Mouse (Mus musculus) midbrain, embryonic 12.5 days (tissue): Measurements from ENCODE around the gene Lca5l. TPM values are rescaled to one million over a fixed set of nuclear protein-coding genes. Genes with fewer than 3 reads are reported as not detected.

ENCODE experiments used
- ATAC-seq: fragments of 200-750 bp; cut with Nextera tagmentation; 2 replicates; pipeline ENCODE4 v1.8.0; 2017; ENCODE audit warnings: low read depth, moderate TSS enrichment, moderate library complexity; ENCODE audit not compliant: low FRiP score
- H3K27ac ChIP-seq: fragments of 300-500 bp; sonication (generic); replicated peaks from 2 replicates; pipeline ENCODE4 v1.5.1; 2016; ENCODE audit warnings: mild to moderate bottlenecking
- H3K27me3 ChIP-seq: fragments of 300-500 bp; sonication (generic); 2 replicates; pipeline ENCODE4 v1.6.1; 2016; ENCODE audit warnings: mild to moderate bottlenecking
- H3K36me3 ChIP-seq: fragments of 300-500 bp; sonication (generic); 2 replicates; pipeline ENCODE4 v1.6.1; 2016
- H3K4me1 ChIP-seq: fragments of 300-500 bp; sonication (generic); 2 replicates; pipeline ENCODE4 v1.6.1; 2016
- H3K4me2 ChIP-seq: fragments of 300-500 bp; sonication (generic); replicated peaks from 2 replicates; pipeline ENCODE4 v1.6.1; 2016; ENCODE audit warnings: mild to moderate bottlenecking, moderate library complexity
- H3K4me3 ChIP-seq: fragments of 300-500 bp; sonication (generic); 2 replicates; pipeline ENCODE4 v1.5.1; 2016; ENCODE audit warnings: mild to moderate bottlenecking
- H3K9ac ChIP-seq: fragments of 300-500 bp; sonication (generic); replicated peaks from 2 replicates; pipeline ENCODE4 v1.6.1; 2016; ENCODE audit warnings: mild to moderate bottlenecking, moderate library complexity
- H3K9me3 ChIP-seq: fragments of 300-500 bp; sonication (generic); 2 replicates; pipeline ENCODE4 v1.6.1; 2016; ENCODE audit warnings: mild to moderate bottlenecking
- WGBS: fragments of 180-500 bp; shearing (Covaris S2); methylation state at CpG from one replicate; pipeline ENCODE4 v1.1.7; 2016; 5-methylcytosine and 5-hydroxymethylcytosine counted together
- polyA plus RNA-seq: library from polyadenylated mRNA; unstranded; fragments of >200 nt; fragmentation: Nextera tagmentation; extraction: Ambion mirVana; gene quantifications from 2 replicates; pipeline ENCODE4 v1.2.1, GENCODE M21; 2016

The Lca5l gene
- polyA plus RNA-seq, 1 experiment from 2014 or later, result 1.6 TPM

- Histone ChIP-seq H3K36me3 (no peaks in the 10 kb centered on the region), H3K9ac (no peak overlapping the region), H3K4me2 (no peak overlapping the region), H3K27me3 (no peaks in the 10 kb centered on the region), H3K9me3 (no peaks in the 10 kb centered on the region; the same call in 1 of the 2 replicates), H3K27ac (no peak overlapping the region), H3K4me3 (no peak overlapping the region), H3K4me1 (no peaks in the 10 kb centered on the region)
- ATAC-seq, result no peak
- 90% methylated on average over 7 of the region's 7 CpGs for WGBS
Measured at GRCm38 (mm10) chr16:96210856-96211255, 18.8 kb upstream of the Lca5l start.

GRCm38 (mm10) chr16:96209789-96210188 is 17.7 kb upstream of the Lca5l start:
- Histone ChIP-seq H3K27me3 (no peaks in the 10 kb centered on the region), H3K9ac (no peak overlapping the region), H3K4me3 (no peak overlapping the region), H3K36me3 (no peaks in the 10 kb centered on the region), H3K27ac (no peak overlapping the region), H3K4me1 (no peaks in the 10 kb centered on the region), H3K9me3 (no peaks in the 10 kb centered on the region; the same call in 1 of the 2 replicates), H3K4me2 (no peak overlapping the region)
- WGBS, result 79% methylated on average over 10 of the region's 10 CpGs
- no peak for ATAC-seq

- no peaks in the 10 kb centered on the region for H3K9me3 ChIP-seq
- peaks cover 10% of the 10 kb centered on the region for H3K4me1 ChIP-seq
- H3K9ac ChIP-seq, result no peak overlapping the region
- no peak overlapping the region for H3K4me3 ChIP-seq
- H3K4me2 ChIP-seq, result no peak overlapping the region
- WGBS, result 82% methylated on average over 11 of the region's 11 CpGs
- H3K27ac ChIP-seq, result no peak overlapping the region
- no peaks in the 10 kb centered on the region; the same call in 1 of the 2 replicates for H3K27me3 ChIP-seq
- H3K36me3 ChIP-seq, result no peaks in the 10 kb centered on the region
- no peak for ATAC-seq
Measured at GRCm38 (mm10) chr16:96201485-96202232, 9.6 kb upstream of the Lca5l start.

GRCm38 (mm10) chr16:96200702-96201028 is 8.6 kb upstream of the Lca5l start:
- no peak overlapping the region for H3K27ac ChIP-seq
- no peaks in the 10 kb centered on the region for H3K9me3 ChIP-seq
- peaks cover 10% of the 10 kb centered on the region for H3K4me1 ChIP-seq
- no peaks in the 10 kb centered on the region; the same call in 1 of the 2 replicates for H3K27me3 ChIP-seq
- H3K4me3 ChIP-seq, result peak overlapping the region; percentile 29
- no peaks in the 10 kb centered on the region for H3K36me3 ChIP-seq
- no peak for ATAC-seq
- H3K4me2 ChIP-seq, result peak overlapping the region; percentile 58
- no peak overlapping the region; the same call in 1 of the 2 replicates for H3K9ac ChIP-seq
- 43% methylated on average over 9 of the region's 9 CpGs for WGBS

GRCm38 (mm10) chr16:96199913-96200701 is 8.0 kb upstream of the Lca5l start, which contains the start of gene Sh3bgr:
Gene Sh3bgr (plus strand): TSS chr16:96200450.
- no peaks in the 10 kb centered on the region for H3K36me3 ChIP-seq
- peaks cover 10% of the 10 kb centered on the region for H3K4me1 ChIP-seq
- peak; percentile 68 for ATAC-seq
- H3K9ac ChIP-seq, result no peak within 1 kb of the TSS; the same call in 1 of the 2 replicates
- no peak within 1 kb of the TSS for H3K27ac ChIP-seq
- no peaks in the 10 kb centered on the region for H3K9me3 ChIP-seq
- H3K4me3 ChIP-seq, result peak within 1 kb of the TSS; percentile 29
- no peaks in the 10 kb centered on the region; the same call in 1 of the 2 replicates for H3K27me3 ChIP-seq
- H3K4me2 ChIP-seq, result peak within 1 kb of the TSS; percentile 58
- WGBS, result 9% methylated on average over 20 of the region's 20 CpGs

DNA sequence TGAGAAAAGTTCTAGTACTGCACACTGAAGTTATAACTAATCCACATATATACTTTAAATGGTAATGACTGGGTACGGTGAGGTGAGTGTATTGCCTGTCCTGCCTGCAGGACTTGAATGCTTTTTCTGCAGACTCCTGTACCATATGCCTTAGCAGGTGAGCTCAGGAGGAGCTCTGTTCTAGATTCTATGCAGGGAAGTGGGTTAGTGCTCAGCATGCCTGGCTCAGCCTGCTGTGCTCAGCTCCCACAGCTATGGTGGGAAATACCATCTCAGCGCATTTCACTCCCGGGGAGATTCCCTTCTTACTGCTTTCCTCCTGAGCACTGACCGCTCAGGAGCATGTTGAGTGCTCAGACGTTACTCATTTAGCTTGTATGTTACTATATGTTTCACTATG is 4.5 kb downstream of the Lca5l start:
- H3K36me3 ChIP-seq, result no peaks in the 10 kb centered on the region; the same call in 1 of the 2 replicates
- no peak for ATAC-seq
- 90% methylated on average over 5 of the region's 5 CpGs for WGBS
- H3K27me3 ChIP-seq, result 0 out of 2 replicates have a peak, but pooled peaks cover 4% of the 10 kb centered on the region
- peaks cover 4% of the 10 kb centered on the region; the same call in 1 of the 2 replicates for H3K9me3 ChIP-seq
- H3K4me1 ChIP-seq, result peaks cover 6% of the 10 kb centered on the region; the same call in 1 of the 2 replicates
- H3K27ac ChIP-seq, result no peak overlapping the region
- H3K9ac ChIP-seq, result no peak overlapping the region
- no peak overlapping the region for H3K4me2 ChIP-seq
- H3K4me3 ChIP-seq, result no peak overlapping the region

DNA sequence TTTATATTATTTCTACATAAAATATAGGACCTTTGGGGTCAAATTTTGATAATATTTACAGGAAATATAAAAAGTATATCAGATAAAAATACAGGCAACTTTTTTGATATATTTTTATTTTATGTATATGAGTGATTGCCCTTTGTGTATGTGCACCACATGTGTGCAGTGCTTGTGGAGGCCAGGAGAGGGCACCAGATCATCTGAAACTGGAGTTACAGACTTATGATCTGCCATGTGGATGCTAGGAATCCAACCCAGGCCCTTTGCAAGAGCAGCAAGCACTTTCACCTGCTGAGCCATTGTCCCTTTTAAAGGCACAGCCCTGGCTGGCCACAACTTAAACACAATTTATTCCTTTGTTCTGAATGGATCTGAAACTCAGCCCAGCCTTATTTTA is 12.9 kb downstream of the Lca5l start:
- H3K4me2 ChIP-seq, result no peak overlapping the region
- 0 out of 2 replicates have a peak, but pooled peaks cover 2% of the 10 kb centered on the region for H3K9me3 ChIP-seq
- no peak for ATAC-seq
- H3K4me1 ChIP-seq, result peaks cover 5% of the 10 kb centered on the region
- no peak overlapping the region for H3K4me3 ChIP-seq
- no peak overlapping the region for H3K27ac ChIP-seq
- no peak overlapping the region for H3K9ac ChIP-seq
- H3K36me3 ChIP-seq, result no peaks in the 10 kb centered on the region
- H3K27me3 ChIP-seq, result no peaks in the 10 kb centered on the region

DNA sequence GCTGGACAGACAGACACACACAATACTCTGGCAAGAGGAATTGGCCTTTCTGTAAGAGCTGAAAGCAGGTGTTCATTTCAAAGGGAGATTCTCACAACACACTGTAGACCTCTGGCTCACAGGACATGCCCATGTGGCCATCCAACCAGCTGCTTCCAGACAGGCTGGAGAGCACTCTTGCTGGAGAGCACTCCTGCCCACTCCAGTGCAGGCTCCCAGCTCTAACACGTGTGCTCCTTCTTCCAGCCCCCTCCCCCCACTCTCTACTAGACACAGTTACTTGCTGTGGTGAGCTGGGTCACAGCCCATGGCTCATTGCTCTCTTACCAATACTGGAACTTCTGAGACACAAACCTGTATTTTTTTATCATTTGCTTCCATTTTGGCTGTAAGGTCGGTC is 16.7 kb downstream of the Lca5l start:
- H3K27me3 ChIP-seq, result no peaks in the 10 kb centered on the region
- no peak overlapping the region for H3K9ac ChIP-seq
- H3K9me3 ChIP-seq, result 0 out of 2 replicates have a peak, but pooled peaks cover 2% of the 10 kb centered on the region
- H3K36me3 ChIP-seq, result no peaks in the 10 kb centered on the region
- peaks cover 5% of the 10 kb centered on the region for H3K4me1 ChIP-seq
- 43% methylated on average over 2 of the region's 2 CpGs for WGBS
- no peak overlapping the region for H3K27ac ChIP-seq
- H3K4me2 ChIP-seq, result no peak overlapping the region
- ATAC-seq, result no peak
- no peak overlapping the region for H3K4me3 ChIP-seq

DNA sequence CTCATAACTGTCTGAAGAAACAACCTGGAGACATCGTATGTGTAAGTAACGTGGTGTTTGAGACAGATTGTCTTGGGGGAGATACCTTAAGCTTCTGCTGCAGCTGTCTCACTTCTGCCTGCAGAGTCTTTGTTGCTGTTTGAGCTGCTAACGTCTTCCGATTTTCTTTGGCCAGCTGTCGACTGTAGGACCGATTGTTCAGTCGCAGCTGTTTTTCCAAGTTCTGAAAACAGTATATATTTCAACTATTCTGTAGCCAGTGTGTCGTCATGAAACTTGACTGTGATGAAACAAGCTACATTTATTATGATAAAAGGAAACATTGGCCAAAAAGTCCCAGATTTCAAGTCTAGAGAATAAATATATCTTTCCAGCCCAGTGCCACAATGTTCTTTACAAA is 18.4 kb downstream of the Lca5l start:
- no peaks in the 10 kb centered on the region for H3K27me3 ChIP-seq
- H3K36me3 ChIP-seq, result no peaks in the 10 kb centered on the region
- H3K9ac ChIP-seq, result no peak overlapping the region
- no peak overlapping the region for H3K4me2 ChIP-seq
- WGBS, result 81% methylated on average over 8 of the region's 8 CpGs
- H3K27ac ChIP-seq, result no peak overlapping the region
- no peak for ATAC-seq
- no peaks in the 10 kb centered on the region for H3K9me3 ChIP-seq
- H3K4me3 ChIP-seq, result no peak overlapping the region
- peaks cover 5% of the 10 kb centered on the region for H3K4me1 ChIP-seq

- Histone ChIP-seq H3K27ac (no peak overlapping the region), H3K4me1 (no peaks in the 10 kb centered on the region), H3K4me3 (no peak overlapping the region), H3K4me2 (no peak overlapping the region), H3K27me3 (no peaks in the 10 kb centered on the region), H3K9ac (no peak overlapping the region), H3K9me3 (no peaks in the 10 kb centered on the region), H3K36me3 (no peaks in the 10 kb centered on the region)
- 89% methylated on average over 4 of the region's 4 CpGs for WGBS
- no peak for ATAC-seq
Measured at GRCm38 (mm10) chr16:96168837-96169236, 23.2 kb downstream of the Lca5l start.

DNA sequence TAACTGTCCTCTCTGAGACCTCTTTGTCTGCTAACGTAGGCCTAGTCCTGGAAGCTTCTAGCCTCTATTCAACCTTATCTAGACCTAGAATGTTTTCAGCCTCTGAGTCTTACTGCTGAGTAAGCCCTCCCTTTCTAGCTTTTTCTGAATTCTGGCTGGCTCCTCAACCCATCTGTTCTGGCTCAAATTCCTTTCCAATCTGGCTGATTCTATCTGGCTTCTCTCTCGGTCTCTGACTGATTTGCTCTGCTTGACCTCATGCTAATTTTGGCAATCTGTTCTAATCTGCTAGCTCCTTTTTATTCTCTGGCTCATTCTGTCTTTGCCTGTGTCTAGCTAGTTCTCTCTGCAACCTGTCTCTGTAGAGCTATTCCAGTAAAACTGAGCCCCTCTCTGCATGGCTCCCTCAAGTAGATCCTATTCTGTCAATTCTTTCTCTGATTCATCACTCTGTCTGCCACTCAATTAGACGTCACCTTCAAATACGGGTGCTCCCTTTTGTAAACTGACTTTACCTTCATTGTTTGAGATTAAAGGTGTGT is 26.3 kb downstream of the Lca5l start:
- H3K27me3 ChIP-seq, result no peaks in the 10 kb centered on the region
- ATAC-seq, result no peak
- no peaks in the 10 kb centered on the region for H3K4me1 ChIP-seq
- no peak overlapping the region for H3K9ac ChIP-seq
- H3K4me3 ChIP-seq, result no peak overlapping the region
- 88% methylated on average over 4 of the region's 4 CpGs for WGBS
- H3K36me3 ChIP-seq, result no peaks in the 10 kb centered on the region
- H3K9me3 ChIP-seq, result no peaks in the 10 kb centered on the region
- no peak overlapping the region for H3K27ac ChIP-seq
- no peak overlapping the region for H3K4me2 ChIP-seq

DNA sequence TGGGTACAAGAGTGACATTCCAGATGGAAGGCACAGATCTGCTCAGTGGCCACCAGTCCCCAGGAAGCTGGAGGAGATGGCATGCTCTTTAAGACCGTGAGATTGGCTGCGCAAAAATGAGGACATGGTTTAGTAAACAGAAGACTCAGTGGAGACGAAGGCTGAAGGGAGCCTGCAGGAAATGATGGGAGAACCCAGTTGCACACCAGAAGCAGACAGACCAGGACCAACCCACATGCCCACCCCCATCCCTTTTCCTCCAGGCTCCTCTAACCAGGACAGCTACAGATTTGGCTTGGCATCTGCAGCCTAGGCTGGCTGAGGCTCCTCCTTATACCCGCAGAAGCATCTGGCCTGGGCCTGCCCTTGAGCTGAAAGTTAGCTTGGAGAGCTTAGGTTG is 30.7 kb downstream of the Lca5l start:
- 95% methylated on average over 4 of the region's 4 CpGs for WGBS
- no peak overlapping the region for H3K27ac ChIP-seq
- no peaks in the 10 kb centered on the region for H3K36me3 ChIP-seq
- H3K4me3 ChIP-seq, result no peak overlapping the region
- H3K9me3 ChIP-seq, result no peaks in the 10 kb centered on the region
- H3K4me1 ChIP-seq, result peaks cover 8% of the 10 kb centered on the region
- H3K9ac ChIP-seq, result no peak overlapping the region
- ATAC-seq, result no peak
- no peak overlapping the region for H3K4me2 ChIP-seq
- H3K27me3 ChIP-seq, result 0 out of 2 replicates have a peak, but pooled peaks cover 3% of the 10 kb centered on the region
